Mouse (Mus musculus) heart, adult 8-10 months (tissue): ENCODE measurements at regions not wholly inside any gene's neighbourhood (a gene's known extent, or its start where the extent isn't known, plus 50 kb on each side); places are given as distances from the start of the nearest gene placed in this dataset.

Experiments
- DNase-seq: peaks from one replicate; pipeline ENCODE4 v3.0.0; 2022; ENCODE audit warnings: low spot score

GRCm38 (mm10) chr11:63394201-63394600, 265.4 kb downstream of the Pmp22 start:
- DNase-seq: no peak

GRCm38 (mm10) chr11:63396386-63396785, 267.6 kb downstream of the Pmp22 start:
- DNase-seq: no peak

GRCm38 (mm10) chr11:63402741-63403140, 274.0 kb downstream of the Pmp22 start:
- DNase-seq: no peak

GRCm38 (mm10) chr11:63404719-63405118, 275.9 kb downstream of the Pmp22 start:
- peak; percentile 40 for DNase-seq

GRCm38 (mm10) chr11:63409431-63409830, 280.6 kb downstream of the Pmp22 start:
- no peak for DNase-seq

GRCm38 (mm10) chr11:63410921-63411320, 282.1 kb downstream of the Pmp22 start:
- no peak for DNase-seq

GRCm38 (mm10) chr11:63412364-63412991, 283.7 kb downstream of the Pmp22 start:
- no peak for DNase-seq

GRCm38 (mm10) chr11:63413106-63413505, 284.3 kb downstream of the Pmp22 start:
- no peak for DNase-seq

- no peak for DNase-seq
These were observed 284.8 kb downstream of the Pmp22 start for GRCm38 (mm10) chr11:63413621-63414020.

GRCm38 (mm10) chr11:63418042-63418776, 289.4 kb downstream of the Pmp22 start:
- no peak for DNase-seq

- no peak for DNase-seq
These were observed 291.6 kb downstream of the Pmp22 start for GRCm38 (mm10) chr11:63420341-63420740.

GRCm38 (mm10) chr11:63422069-63422468, 293.3 kb downstream of the Pmp22 start:
- no peak for DNase-seq

GRCm38 (mm10) chr11:63424319-63424718, 295.5 kb downstream of the Pmp22 start:
- no peak for DNase-seq

GRCm38 (mm10) chr11:63425741-63426140, 297.0 kb downstream of the Pmp22 start:
- DNase-seq: no peak

GRCm38 (mm10) chr11:63453786-63454185, 325.0 kb downstream of the Pmp22 start:
- no peak for DNase-seq

GRCm38 (mm10) chr11:63454910-63455531, 326.2 kb downstream of the Pmp22 start:
- no peak for DNase-seq

- DNase-seq: no peak
These were observed 327.6 kb downstream of the Pmp22 start for GRCm38 (mm10) chr11:63456356-63456755.

- no peak for DNase-seq
These were observed 328.5 kb downstream of the Pmp22 start for GRCm38 (mm10) chr11:63457250-63457649.

- no peak for DNase-seq
These were observed 331.4 kb downstream of the Pmp22 start for GRCm38 (mm10) chr11:63460146-63460545.

GRCm38 (mm10) chr11:63463797-63464331, 335.1 kb downstream of the Pmp22 start:
- DNase-seq: no peak

- DNase-seq: no peak
These were observed 337.2 kb downstream of the Pmp22 start for GRCm38 (mm10) chr11:63465941-63466340.

GRCm38 (mm10) chr11:63466541-63466940, 337.8 kb downstream of the Pmp22 start:
- DNase-seq: no peak

GRCm38 (mm10) chr11:63474831-63475230, 346.0 kb downstream of the Pmp22 start:
- DNase-seq: no peak
